Mouse (Mus musculus) megakaryocyte, embryonic 14.5 days (primary cell): ENCODE data around the gene Adamtsl4.

Source experiments
- FLI1 ChIP-seq: IDR thresholded peaks from 2 replicates; pipeline ENCODE4 v1.6.1; 2012; ENCODE audit warnings: low read length, inconsistent platforms, mixed read lengths
- GATA1 ChIP-seq: IDR thresholded peaks from 3 replicates; pipeline ENCODE4 v1.6.1; 2012; ENCODE audit warnings: mixed read lengths, low read length, inconsistent platforms, borderline replicate concordance

DNA sequence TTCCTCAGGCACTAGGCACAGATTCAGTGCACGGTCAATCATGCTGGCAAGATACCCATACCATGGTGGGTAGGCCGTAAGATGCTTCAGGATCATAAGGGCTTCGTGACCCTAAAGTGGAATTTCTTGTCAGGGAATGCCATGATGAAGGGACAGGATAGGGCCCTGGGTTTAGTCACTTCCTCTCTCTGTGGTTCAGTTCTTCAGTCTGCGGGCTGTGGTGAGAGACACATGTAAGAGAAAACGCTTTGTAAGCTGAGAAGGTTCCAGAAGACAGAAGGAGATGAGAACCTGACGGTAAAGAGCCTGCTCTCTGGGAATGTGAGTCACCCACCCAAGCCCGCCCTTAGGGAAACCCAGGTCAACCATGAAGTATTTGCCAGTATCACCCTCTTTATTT, 19.8 kb upstream of the Adamtsl4 start:
- no peak for TF ChIP-seq GATA1
- TF ChIP-seq FLI1, result no peak
